Mouse (Mus musculus): ENCODE data around the gene Psg16. TPM values are rescaled to one million over a fixed set of nuclear protein-coding genes. Genes with fewer than 3 reads are reported as not detected.
"Not testable (repeated sequence)": the region's sequence is repeated elsewhere in the genome, so short reads cannot be mapped to it uniquely, and the experiment has no call there.

Psg16 gene
- total RNA-seq, 1 experiment from 2014 or later, result 0.24 TPM

GRCm38 (mm10) chr7:17056081-17056581 is 17.7 kb upstream of the Psg16 start:
- DNase-seq, result peak; percentile 74

- DNase-seq, result no peak
Measured at GRCm38 (mm10) chr7:17056601-17057523, 17.0 kb upstream of the Psg16 start.

GRCm38 (mm10) chr7:17058071-17058689 is 15.7 kb upstream of the Psg16 start:
- no peak for DNase-seq

DNA sequence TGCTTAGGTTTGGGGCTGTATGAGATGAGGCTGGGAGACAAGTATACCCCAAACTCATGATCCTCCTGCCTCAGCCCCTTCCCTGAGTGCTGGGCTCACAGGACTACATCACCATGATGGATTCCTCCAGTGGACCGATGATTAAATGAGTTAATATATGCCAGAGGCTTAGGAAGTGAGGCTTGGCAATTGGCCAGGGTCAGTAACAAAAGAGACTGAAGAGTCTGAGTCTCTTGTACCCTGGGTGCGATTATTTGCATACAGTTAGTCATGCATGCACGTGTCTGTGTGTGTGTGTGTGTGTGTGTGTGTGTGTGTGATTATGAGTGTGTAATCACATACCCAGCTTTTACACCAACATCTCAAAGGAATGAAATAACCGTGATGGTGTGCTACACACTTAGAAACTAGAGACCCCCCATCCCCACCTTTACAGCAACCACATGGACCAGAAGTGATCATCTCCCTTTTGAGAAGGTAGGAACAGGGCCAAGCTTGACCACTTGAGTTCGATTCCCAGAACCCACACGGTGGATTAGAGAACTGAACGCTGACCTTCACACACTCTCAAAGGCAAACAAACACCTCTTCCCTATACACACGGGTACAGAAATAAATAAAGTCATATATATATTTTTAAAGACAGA is 14.9 kb upstream of the Psg16 start:
- no peak for DNase-seq

GRCm38 (mm10) chr7:17059463-17059844 is 14.4 kb upstream of the Psg16 start:
- DNase-seq, result no peak

- peak; percentile 97 for DNase-seq
Measured at GRCm38 (mm10) chr7:17060031-17060781, 13.6 kb upstream of the Psg16 start.

- DNase-seq, result no peak
Measured at GRCm38 (mm10) chr7:17060782-17061605, 12.8 kb upstream of the Psg16 start.

DNA sequence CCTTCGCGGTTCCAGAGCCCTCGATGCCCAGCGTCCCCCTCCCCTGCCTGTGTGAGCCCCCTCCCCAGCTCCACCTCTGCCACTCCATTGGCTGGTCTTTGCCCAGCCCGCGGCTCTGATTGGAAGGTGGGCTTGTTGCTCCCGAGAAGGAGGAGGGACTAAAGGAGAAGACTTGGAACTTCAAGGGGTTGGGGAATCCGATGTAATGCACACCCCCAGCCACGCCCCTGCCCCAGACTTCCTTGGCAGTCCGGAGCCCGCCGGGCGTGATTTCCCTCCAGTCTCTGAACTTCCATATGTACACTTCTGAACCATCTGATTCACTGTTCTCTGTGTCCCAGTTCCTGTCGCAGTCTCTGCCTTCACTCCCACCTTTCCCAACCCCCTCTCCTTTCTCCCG is 11.5 kb upstream of the Psg16 start, which contains the start of gene Hif3a:
Gene Hif3a (minus strand): TSS at position 39 of the 400 bp plus-strand sequence.
- DNase-seq, result no peak

DNA sequence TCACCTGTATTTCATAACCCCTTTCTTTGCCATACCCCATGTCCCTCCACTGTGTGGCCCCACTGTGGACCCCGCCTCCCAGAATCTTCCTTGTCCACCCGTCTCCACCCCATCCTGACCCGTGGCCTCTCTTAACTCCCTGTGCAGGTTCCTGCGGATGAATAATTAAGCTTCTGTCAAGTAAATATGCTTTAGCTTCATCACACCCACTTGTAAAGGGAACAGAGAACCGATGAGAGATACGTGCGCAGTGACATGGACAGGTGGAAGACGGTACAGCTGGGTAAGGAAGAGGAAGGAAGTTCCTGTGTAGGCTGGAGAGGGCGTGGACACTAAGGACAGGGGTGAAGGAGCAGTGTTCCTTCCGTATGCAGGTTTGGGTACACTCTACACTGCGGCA is 11.0 kb upstream of the Psg16 start:
- no peak for DNase-seq

- no peak for DNase-seq
Measured at GRCm38 (mm10) chr7:17065620-17066019, 8.2 kb upstream of the Psg16 start.

- peak; percentile 82 for DNase-seq
Measured at GRCm38 (mm10) chr7:17066412-17066811, 7.4 kb upstream of the Psg16 start.

DNA sequence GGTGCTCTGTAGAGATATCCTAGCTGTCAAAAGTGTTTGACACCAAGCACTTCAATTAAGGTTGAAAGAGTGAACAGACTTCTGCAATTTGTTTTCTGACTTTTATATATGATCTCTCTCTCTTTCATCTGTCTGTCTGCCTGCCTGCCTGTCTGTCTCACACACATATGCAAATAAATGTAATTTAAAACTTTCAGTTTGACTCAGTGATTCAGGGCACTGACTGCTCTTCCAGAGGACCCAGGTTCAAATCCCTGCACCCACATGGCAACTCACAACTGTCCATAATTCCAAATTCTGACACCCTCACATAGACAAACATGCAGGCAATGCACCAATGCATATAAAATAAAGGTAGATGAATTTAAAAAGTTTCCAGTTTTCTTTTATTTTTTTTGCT is 6.8 kb upstream of the Psg16 start:
- DNase-seq, result no peak

GRCm38 (mm10) chr7:17067651-17068050 is 6.2 kb upstream of the Psg16 start:
- DNase-seq, result not testable (repeated sequence)

- DNase-seq, result no peak
Measured at GRCm38 (mm10) chr7:17073513-17073903, 332 bp upstream of the Psg16 start.

DNA sequence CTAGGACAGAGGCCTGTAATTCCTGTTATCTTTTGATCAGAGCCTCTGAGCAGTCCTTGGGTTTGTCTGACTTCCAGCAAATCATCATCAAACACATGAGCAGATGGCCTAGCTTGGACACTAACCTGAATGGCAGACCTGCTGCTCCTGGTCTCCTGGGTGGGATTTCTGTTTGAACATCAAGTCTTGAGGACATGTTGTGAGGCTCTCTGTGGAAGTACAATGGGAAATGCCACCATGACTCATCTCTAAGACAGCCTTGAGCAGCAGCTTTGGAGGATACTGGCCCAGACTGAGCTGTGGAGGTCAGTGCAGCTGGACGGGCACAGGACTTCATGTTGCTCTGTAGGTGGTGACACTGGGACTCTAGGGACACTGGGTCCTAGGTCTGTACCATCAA is 2.7 kb downstream of the Psg16 start:
- no peak for DNase-seq

DNA sequence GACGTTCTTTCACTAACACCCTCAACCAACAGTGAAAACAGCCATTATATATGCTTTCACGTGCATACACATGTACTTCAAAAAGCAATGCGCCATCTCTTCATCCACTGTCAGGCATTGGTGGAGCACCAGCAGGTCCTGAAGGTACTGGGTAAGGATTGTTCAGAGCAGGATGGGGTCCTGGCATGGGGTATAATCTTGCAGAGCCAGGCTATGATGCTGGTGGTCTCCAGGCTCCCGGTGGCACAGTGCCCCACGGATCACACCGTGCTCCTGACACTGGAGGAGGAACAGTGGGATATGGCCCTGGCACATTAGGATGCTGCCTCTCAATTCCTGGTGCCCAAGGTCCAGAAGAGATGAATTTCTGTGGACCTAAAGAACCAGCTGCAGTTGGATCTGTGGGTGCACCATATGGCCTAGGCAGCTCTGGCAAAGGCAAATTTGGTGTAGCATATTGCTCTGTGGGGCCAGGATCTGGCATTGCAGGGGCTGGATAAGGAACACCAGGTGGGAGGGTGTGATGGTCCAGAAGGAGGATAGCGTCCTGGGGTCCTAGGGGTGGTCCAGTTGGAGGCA is 4.3 kb downstream of the Psg16 start:
- DNase-seq, result no peak

DNA sequence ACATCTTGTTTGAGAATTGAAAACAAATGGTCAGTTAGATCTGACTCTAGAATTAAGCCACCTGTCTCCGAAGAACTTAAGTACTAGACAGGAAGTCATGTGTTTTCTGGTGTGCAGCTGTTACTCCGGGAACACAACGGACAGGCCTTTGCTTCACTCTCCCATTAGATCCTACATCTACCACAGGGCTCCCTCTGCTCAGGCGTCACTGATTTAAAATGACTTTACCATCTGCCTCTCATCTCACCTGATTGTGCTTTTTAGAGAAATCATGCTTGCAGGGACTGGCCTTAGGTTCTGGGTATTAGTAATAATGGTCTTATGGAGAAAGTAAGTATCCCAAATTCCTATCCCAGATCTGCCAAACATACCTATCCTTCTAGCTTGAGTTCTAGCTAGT is 8.9 kb downstream of the Psg16 start:
- DNase-seq, result no peak

DNA sequence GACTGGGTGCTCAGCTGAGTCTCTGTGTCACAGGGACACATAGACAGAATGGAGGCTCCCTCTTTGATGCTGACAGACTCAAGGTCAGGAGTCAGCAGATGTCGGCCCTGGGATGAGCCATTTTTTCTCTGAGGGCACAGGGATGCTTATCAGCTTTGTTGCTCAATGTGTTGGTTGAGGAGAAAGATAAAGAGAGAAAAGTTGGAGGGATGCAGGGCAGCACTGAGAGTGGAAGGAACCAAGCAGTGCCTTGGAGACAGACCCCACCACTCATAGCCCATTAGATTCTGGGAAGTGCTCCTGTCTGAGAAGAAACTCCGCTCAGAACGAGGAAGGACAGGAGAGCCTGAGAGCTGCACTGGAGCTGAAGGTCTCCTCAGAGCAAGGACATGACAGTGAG is 13.9 kb downstream of the Psg16 start:
- DNase-seq, result no peak

- DNase-seq, result peak; percentile 29
Measured at GRCm38 (mm10) chr7:17090058-17090585, 16.3 kb downstream of the Psg16 start.

GRCm38 (mm10) chr7:17091280-17091679 is 17.4 kb downstream of the Psg16 start:
- DNase-seq, result no peak

DNA sequence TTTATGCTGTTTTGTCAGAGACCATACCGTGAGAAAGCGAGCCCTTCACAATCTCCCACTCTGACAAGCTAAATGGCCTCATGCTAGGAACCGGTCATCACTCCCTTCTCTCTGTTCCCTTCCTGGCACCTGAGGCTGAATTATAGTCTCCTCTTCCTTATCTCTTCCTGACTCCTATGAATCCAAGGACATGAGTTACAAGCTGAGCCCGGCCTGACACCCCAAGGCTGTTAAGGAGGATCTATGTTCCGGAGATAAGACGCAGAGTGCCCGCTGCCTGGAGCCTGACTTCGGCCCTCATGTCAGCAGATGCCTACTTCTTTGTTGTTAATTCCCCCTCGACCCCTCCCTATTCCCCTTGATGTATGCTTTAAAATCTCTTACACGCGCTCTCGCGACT is 27.8 kb downstream of the Psg16 start:
- not testable (repeated sequence) for DNase-seq
